Mouse (Mus musculus) fat pad, adult 2 months (tissue): ENCODE measurements around the gene Rom1.

Experiments
- DNase-seq: peaks from one replicate; pipeline ENCODE4 v3.0.0-alpha.2; 2011; ENCODE audit warnings: low read depth, low spot score; ENCODE audit errors: extremely low read depth

Gene Rom1

DNA sequence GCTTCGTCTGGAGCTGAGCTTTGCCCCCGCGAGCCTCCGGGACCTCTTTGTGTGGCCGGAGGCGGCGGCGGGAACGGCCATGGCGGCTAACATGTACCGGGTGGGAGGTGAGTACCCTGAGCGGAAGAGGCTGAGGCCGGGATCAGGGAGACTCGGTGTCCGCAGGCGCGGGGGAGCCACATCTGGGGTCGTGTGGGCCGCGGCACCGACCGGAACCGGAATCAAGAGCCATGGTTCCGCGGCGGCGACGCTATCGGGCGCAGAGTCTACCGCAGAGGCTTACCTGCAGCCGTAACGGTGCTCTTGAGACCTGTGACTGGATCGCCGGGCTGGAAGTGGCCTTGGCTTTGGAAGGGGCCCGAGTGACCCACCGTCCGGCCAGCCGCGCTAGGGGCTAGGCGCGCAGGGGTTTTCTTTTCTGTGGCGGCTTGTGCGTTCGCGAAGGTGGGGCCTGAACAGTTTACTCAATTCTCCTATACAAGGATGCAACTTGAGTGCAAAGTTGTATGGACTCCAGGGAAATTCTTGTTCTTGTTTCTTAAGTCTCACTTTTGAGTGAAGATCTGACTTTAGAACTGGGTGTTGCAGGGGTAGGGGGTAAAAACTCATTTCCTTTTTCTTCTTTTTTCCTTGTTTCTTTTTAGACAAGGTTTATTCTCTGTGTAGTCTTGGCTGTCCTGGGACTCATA, 13.3 kb upstream of the Rom1 start:
- no peak for DNase-seq

GRCm38 (mm10) chr19:8941515-8942217, 12.5 kb upstream of the Rom1 start, which contains the start of gene Mta2:
Gene Mta2 (plus strand): TSS chr19:8941875.
- DNase-seq, result peak; percentile 57

DNA sequence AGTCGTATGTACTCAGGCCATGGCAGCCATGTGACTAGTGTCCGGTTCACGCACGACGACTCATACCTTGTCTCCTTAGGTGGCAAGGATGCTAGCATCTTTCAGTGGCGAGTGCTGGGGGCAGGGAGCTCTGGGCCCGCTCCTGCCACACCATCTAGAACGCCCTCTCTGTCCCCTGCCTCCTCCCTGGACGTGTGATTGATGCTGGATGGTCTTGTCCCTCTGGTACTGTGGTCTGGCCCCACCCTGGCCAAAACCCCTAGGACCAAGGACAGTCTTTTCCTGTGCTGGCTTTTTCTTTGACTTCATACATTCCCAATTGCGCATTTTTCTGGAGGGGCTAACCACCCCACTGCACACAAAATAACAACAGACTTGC, 12.0 kb upstream of the Rom1 start:
- DNase-seq, result no peak

DNA sequence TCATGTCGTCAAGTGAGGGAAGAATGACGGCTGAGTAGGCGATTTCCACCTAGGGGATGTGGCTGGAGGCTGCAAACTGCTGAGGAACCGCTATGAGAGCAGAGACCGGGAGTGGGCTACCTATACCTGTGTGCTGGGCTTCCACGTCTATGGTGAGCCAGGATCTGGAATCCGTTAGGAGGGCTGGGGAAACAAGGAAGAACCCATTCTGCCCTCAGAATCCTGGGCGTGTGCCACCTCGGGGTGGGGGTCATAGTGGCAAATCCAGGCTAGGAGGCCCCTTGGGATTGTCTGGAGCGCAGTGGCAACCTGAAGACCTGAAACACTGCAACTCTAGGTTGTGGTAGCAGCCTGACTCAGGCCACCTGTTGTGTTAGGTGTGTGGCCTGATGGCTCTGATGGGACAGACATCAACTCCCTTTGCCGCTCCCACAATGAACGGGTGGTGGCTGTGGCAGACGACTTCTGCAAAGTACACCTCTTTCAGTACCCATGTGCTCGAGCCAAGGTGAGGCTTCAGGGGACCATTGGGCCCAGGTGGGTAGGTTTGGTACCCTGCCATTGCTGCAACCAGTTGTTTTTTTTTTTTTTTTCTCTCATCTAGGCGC, 11.5 kb upstream of the Rom1 start:
- no peak for DNase-seq

- DNase-seq, result no peak
Observed at GRCm38 (mm10) chr19:8936736-8937135, 7.6 kb upstream of the Rom1 start.

DNA sequence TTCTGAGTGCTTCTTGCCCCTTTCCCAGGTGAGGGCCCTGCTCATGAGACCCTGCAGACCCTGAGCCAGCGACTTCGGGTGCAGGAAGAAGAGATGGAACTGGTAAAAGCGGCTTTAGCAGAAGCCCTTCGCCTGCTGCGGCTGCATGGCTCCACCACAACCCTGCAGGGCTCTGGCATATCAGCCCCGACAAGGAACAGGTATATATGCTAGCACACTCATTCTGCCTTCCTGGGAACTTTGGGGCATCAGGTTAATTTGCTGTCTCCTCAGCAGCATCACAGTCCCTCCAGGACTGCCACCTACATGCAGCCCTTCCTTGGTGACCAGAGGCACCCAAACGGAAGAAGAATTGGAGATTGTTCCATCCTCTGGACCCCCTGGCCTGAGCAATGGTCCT, 1.6 kb upstream of the Rom1 start:
- no peak for DNase-seq

DNA sequence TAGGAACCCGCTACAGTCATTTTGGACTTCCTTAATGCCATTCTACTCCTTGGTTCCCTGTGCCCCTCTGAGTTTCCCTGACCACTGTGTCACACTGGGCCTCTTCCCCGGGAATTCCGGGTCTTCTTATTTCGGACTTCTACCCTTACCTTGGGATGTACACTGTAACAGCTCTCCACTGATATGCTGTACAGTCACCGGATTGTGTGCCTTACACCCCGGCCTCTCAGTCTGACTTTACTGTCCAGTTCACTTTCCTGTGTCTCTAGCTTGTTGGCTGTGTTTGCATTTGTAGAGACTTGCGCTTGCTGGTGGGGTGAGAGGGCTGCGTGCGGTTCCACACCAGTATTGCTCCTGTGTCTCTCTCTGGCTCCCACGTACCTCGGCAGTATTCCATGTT, 961 bp upstream of the Rom1 start:
- no peak for DNase-seq

DNA sequence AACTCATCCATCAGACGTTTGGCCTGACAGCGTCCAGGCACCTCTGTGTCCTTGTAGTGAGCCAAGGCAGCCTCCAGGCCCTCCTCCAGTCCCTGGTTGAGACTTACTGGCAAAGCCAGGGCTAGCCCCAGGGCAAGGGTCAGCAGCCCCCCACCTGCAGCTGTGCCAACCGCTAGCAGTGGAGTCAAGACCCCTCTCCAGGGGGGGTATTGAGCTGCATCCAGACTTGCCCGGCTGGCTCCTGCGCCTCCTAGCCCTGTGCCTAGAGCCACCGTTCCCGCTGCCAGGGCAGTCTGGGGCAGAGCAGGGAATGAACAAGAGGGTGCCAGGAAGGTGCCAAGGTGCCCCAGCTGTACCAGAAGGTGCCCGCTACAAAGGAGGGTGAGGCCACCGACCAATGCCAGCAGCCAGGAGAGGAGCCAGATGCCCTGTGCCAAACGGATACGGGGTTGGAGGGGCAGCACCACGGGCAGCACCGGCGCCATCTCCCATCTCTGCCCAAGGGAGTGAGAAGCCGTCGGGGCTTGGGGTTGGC, 400 bp downstream of the Rom1 start:
- DNase-seq, result no peak

GRCm38 (mm10) chr19:8927891-8928525, 1.1 kb downstream of the Rom1 start:
- no peak for DNase-seq

- no peak for DNase-seq
Observed at GRCm38 (mm10) chr19:8926766-8927165, 2.4 kb downstream of the Rom1 start.

GRCm38 (mm10) chr19:8921741-8922140, 7.4 kb downstream of the Rom1 start:
- no peak for DNase-seq

DNA sequence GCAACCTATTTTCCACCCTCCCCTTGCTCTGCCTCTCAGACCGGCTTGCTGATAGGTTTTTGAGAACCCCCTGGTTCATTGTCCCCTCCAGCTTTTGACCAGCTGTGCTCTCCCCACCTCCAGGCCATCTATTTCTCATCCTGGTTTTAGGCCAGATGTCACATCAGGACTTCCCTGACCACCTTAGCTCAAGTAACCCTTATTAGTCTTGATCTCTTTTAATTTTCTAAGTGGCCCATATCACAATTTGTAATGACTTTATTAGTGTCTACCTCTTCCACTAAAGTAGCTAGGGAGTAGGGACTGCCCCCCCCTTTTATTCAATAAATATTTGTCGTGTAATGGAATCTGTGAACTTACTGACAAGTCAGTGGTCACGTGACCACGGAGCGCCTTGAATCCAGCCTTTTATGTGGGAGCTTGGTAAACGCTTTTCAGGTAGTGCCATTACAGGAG, 8.3 kb downstream of the Rom1 start:
- no peak for DNase-seq

- no peak for DNase-seq
Observed at GRCm38 (mm10) chr19:8920073-8920736, 9.0 kb downstream of the Rom1 start, which contains the start of gene B3gat3. Gene B3gat3 (plus strand): TSS chr19:8920374.

- DNase-seq, result no peak
Observed at GRCm38 (mm10) chr19:8919684-8920072, 9.5 kb downstream of the Rom1 start.

DNA sequence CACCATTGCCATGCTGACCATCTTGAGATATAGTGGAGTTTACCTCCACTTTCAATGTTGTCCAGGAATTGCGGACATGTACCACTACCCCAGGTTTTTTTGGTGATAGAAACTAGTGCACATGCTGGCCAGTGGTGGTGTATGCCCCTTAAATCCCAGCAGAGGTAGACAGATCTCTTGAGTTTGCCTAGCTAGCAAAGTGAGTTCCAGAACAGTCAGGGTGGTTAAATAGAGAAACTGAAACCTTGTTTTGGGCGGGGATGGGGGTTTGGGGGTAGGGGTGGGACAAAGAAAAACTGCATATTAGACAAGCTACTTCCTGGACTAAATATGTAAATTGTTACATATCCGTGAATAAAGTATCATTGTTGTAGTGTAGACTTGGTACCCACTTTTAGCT, 10.2 kb downstream of the Rom1 start:
- DNase-seq, result no peak

- DNase-seq, result no peak
Observed at GRCm38 (mm10) chr19:8914212-8914611, 14.9 kb downstream of the Rom1 start.

- DNase-seq, result no peak
Observed at GRCm38 (mm10) chr19:8911810-8912209, 17.3 kb downstream of the Rom1 start.

GRCm38 (mm10) chr19:8908531-8908930, 20.6 kb downstream of the Rom1 start:
- DNase-seq, result no peak

DNA sequence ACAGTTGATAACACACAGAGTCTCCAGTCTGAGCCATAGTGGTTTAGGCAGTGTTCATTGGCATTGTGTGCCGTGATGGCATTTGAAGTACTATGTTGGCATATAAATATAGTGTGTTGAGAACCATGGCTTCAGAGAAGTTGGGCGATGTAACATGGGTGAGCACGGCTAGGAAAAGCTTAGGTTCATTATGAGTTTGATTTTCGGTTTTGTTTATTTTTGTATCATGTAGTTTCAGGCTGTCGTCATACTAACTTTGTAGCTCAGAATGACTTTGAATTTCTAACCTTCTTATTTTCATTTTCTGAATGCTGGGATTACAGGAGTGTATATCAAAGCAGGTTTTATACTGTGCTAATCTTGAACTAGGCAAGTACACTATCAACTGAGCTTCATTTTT, 25.7 kb downstream of the Rom1 start:
- no peak for DNase-seq

GRCm38 (mm10) chr19:8899079-8899478, 30.1 kb downstream of the Rom1 start:
- DNase-seq, result no peak

GRCm38 (mm10) chr19:8898576-8898975, 30.6 kb downstream of the Rom1 start:
- DNase-seq, result no peak
